Mouse (Mus musculus): ENCODE results near the gene Itpr2.

- TF ChIP-seq POLR2A (IDR thresholded peaks at IDR 0.05; ENCODE audit: low read depth, low read length) (no peak), CTCF (IDR thresholded peaks at IDR 0.05; ENCODE audit: extremely low read depth, insufficient read depth, insufficient read length, insufficient replicate concordance) (no peak)
These were observed 349.2 kb downstream of the Itpr2 start for GRCm38 (mm10) chr6:146152843-146153242.
